Mouse (Mus musculus): ENCODE measurements around the gene Rapsn.

DNA sequence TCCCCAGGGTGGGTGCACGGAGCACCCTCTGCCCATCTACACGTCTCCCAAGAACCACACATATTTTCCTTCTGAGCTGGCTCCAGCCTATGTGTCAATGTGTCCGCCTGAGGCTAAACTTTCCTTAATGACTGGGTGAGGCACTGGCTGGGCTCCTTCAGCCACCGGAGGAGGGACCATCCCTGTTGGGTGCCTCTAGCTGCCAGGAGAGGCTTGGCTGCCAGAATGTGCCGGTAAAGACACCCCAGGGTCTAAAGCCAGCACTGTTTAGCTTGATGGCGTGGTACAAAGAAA lies 33.4 kb downstream of the Rapsn start:
- TF ChIP-seq CTCF (IDR thresholded peaks at IDR 0.05; ENCODE audit: low read depth, low read length), result no peak
- TF ChIP-seq POLR2A (IDR thresholded peaks at IDR 0.05; ENCODE audit: insufficient read depth, low read length), result no peak
